Mouse (Mus musculus) c-Kit-positive CD71-negative TER-119-negative erythroid progenitor cells, embryonic 14.5 days (primary cell): ENCODE data around the gene Gcnt2.

Experiments used
- DNase-seq: peaks from one replicate; pipeline ENCODE4 v3.0.0-alpha.2; 2013; ENCODE audit warnings: low read depth

Gcnt2 gene

DNA sequence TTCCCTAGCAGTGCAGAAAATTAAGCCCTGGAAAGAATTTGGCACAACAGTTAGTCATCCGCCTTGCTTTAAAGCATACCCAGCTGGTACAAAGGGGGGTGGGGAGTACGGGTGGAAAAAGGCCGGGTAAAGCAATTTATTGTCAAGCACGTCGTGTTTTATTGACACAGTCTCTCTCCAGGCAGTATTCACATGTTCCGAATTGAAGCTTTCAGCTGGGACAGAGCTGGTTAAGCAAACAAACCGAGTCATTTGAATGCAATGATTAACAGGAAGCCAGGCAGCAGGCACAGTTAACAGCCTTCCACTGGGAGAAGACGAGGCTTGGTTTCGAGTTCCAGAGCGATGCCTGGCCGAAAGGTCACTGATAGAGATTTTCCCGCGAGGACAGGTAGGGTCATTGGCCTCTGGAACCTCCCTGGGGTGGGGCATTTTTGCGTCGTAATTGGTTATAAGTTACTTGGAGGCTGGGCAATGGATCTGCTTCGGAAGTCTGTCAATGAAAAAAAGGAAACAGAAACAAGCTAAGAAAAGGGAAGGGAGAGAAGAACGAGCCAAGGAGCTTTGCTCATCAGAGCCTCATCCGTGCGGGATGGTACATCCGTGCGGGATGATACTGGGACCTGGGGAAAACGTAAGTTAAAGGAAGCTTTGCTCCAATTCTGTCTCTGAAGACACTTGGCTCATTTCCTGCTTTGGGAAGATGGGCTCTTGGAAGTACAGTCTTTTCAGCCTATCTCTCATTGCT is at the start of gene Gcnt2:
Gene Gcnt2 (plus strand): TSS at position 103 of the 748 bp plus-strand sequence.
- no peak for DNase-seq

DNA sequence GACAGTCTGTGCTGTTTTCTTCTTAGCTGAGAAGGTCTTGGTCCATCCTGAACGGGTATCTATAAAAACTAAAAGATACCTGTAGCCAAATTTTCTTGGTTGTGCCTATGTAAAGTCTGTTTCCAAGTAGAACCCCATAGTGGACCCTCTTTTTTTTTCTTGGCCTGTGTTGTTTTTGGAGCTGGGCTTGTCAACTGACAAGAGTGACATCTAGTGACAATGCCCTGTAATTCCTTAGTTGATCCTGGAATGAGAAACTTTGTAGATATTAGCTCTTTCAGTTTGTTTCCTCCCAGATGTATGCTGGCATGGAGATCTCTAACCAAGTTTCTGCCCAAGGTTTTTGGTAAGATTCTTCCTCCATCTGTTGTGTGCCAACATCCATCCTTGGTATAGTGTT is 38.9 kb upstream of the Gcnt2 start:
- DNase-seq: no peak

DNA sequence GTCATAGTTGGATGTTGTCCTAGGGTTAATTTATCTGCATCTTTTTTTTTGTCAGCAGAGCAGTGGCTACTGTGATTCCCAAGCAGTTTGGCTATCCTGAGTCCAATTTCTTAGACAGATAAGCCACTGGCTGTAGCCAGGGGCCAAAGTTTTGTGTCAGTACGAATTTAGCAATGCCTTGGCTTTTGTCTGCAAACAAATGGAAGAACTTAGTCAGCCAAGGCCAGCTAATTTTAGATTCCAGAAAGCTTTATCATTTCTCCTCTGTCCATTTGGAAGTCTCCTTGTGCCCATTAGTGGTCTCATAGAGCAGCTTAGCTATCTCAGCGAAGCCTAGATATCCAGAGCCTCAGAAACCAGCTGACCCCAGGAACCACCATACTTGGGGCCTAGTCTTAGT is 37.6 kb upstream of the Gcnt2 start:
- DNase-seq: no peak

- DNase-seq: no peak
These were observed 18.3 kb upstream of the Gcnt2 start for GRCm38 (mm10) chr13:40841146-40841787.

DNA sequence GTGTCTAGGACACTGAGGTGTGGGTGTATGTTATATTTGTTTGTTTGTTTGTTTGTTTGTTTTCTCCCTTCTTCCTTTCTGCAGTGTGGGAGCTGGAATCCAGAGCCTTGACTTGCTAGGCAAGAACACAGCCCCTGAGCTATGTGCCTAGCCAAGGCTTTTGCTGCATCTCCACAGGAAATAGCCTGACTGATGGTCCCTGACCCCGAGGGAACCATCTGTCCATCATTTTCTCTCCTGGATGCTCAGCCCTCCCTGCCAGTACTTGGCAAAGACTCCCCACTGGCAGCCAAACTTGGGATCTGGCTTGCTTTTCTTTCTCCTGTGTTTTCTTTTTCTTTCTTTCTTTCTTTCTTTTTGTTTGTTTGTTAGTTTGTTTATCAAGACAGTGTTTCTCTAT is 17.4 kb upstream of the Gcnt2 start:
- no peak for DNase-seq

DNA sequence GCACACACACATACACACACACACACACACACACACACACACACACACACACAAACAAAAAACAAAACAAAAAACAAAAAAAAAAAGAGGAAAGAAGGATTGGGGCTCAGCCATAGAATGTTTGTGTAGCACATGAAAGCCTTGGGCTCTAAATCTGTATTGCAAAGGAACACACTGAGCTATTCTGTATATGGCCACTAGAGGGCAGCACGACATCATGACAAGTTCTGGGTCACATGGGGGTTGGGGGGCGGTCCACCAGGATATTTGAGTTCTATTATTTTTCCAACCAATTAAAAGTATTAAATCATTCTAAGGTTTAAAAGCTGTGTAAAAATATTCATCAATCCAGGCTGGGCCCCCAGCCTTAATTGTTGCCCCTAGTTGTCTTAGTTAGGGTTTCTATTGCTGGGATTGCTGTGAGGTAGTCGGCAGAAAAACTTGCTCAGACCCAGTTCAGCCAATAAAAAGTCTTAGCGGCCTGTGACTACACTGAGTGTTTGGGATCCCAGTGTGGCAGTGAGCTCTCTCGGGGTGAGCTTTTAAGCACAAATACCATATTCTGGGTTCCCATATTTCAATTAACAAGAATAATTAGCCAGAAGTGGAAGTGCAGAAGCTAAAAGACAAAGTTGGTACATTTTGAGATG is 16.0 kb upstream of the Gcnt2 start:
- peak; percentile 67 for DNase-seq

GRCm38 (mm10) chr13:40844144-40844543 is 15.4 kb upstream of the Gcnt2 start:
- no peak for DNase-seq

DNA sequence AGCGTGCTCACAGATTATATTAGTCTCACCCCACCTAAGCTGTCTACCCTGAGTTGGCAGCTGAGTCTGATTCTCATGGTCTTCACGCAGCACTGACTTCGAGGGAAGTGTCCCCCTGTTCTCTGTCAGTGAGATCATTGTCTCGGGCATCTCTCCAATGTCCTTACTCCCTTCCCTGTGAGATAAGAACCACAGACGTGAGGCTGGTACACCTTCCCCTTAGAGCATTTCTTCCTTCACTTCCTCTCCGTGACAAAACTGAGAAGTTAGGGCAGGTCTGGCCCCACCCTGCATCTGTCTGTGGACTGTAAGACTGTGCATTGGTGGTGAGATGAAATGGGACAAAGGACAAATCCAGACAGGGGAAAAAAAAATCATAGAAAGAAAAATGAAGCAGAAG is 13.6 kb upstream of the Gcnt2 start:
- no peak for DNase-seq

- no peak for DNase-seq
These were observed 13.2 kb upstream of the Gcnt2 start for GRCm38 (mm10) chr13:40846375-40846774.

DNA sequence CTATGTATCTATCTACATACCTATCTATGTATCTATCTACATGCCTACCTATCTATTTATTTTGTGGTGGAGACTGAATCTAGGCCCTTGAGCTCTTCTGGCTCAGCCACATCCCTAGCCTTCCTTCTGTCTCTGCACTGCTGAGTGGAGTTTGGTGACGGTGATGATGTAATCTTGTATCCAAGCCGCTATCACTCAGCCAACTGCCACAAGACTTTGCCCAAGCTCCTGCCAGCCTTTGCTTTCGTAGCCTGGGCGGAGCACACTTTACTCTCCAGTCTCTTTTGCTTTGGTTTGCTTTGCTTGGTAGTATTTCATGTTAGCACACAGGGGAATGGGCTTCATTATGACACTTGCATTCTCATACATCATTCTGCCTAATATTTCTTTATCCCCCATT is 11.7 kb upstream of the Gcnt2 start:
- DNase-seq: no peak

DNA sequence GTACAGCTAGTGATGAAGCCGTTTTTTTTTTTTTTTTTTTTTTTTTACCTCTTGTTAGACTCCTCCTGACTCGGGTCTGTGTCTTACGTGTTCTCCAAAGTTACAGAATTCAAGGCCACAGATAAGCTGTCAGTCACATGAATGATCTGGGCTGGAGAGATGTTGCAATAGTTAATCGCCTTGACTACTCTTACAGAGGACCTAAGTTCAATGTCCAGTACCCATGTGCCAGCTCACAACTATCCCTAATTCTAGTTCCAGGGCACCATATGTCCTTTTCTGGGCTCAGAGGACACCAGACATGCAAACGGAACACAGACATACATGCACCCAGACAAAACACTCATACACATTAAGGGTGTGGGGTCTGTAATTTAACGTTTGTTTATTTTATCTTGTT is 8.9 kb upstream of the Gcnt2 start:
- DNase-seq: no peak

- DNase-seq: no peak
These were observed 8.3 kb upstream of the Gcnt2 start for GRCm38 (mm10) chr13:40851281-40851680.

DNA sequence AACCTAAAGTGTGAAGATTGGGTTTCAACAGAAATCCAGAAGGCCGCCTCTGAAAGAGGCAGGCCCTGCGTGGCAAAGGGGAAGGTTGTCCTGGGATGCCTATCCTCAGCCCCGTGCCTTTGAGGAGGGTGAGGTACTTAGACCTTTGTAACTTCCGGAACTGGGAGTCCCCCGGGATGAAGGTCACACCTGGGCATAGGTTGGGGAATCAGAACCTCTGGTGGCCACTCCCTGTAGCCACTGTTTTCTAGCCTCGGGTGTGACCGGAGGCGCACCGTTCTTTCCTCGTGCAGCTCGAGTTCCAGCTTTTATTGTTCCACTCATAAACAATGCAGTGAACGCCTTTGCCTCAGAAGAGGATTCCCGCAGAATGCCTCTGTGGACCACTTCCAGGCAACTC is 7.6 kb upstream of the Gcnt2 start:
- no peak for DNase-seq

GRCm38 (mm10) chr13:40852791-40853190 is 6.8 kb upstream of the Gcnt2 start:
- DNase-seq: no peak

DNA sequence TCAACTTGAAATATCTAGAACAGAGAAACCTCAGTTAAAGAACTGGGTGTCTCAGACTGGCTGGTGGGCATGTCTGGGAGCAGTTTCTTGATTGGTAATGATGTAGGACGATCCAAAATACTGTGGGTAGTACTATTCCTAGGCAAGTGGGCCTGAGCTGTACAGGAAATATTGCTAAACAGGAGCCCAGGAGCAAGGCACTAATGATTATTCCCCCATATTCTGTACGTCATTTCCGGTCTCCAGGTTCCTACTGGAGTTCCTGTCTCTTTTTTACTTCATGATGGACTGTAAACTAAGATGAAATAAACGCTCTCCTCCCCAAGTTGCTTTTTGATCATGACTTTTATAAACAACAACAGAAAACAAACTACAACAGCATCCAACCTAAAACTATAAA is 5.7 kb upstream of the Gcnt2 start:
- DNase-seq: no peak

GRCm38 (mm10) chr13:40854451-40855058 is 5.0 kb upstream of the Gcnt2 start:
- DNase-seq: no peak

DNA sequence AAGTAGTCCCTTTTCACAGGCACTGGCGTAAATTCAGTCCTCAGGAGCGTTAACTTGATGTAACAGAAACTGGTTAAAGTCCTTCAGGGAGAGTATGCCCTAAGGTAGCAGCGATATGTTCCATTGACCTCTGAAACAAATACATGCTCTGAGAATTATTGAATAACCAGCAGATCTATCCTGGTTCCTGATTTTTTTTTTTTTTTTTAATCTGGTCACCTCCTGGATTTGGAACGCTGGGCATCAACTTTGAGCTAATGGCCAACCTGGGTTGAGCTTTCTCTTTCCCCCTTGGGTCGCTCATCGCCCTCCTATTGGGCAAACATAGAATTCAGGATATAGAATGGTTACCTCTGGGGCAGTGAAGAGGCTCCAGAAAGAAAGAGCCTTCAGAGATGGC is 4.3 kb upstream of the Gcnt2 start:
- DNase-seq: no peak

DNA sequence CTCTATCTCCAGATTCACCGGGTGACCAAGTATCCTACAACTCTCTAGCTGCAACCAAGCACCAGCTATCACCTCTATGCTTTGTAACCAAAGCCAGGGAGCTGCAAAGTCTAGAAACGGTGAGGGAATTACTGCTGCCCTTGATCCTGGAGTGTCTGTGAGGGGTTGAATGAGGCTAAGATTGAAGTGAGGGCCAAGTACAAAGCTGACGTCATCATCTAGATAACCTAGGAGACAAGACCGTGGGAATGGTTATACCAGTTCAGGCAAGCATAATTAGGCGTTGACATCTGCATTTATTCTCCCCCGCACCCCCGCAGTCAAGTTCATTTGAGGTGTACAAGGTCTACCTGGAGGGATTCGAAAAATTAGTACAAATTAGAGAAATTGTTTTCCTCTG is 2.8 kb upstream of the Gcnt2 start:
- no peak for DNase-seq

DNA sequence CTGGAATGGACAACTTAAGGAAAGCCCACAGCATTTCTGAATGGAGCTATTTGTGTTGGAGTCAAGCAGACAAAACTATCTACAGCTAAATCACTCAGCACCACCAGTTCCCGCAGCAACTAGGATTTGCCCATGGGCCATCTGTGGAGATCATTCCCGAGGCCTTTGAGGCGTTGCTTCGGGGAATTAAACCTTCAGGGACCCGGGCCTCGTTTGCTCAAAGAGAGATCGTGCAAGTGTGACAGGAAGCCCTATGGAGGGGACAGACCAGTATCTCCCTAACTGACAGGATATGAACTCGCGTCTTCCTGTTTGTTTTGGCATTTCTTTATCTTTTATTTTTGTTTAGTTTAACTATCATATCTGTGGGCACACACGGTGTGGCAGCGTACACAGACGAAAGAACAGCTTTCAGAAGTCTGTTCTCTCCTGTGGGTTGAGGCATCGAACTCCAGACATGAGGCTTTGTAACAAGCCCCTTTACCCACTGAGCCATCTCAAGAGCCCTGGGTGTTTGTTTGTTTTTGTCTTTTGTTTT is 2.2 kb upstream of the Gcnt2 start:
- no peak for DNase-seq

- DNase-seq: no peak
These were observed 329 bp upstream of the Gcnt2 start for GRCm38 (mm10) chr13:40859225-40859624.

DNA sequence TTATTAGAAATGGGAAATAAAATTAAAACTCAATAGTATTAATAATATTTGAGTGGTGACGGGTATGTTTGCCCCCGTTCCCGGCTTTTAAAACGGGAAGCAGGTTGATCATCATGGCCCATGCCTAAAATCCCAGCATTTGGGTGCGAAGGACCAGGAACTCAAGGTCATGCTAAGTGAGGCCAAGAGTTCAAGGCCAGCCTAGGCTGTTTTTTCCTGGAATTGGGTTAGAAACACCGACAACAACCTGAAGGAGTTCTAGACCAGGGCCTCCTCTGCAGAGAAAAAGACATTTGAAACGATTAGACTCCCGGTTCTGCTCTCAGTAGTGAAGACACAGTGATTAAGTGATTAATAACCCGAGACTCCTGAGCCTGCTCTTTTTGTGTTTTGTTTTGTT is 3.5 kb downstream of the Gcnt2 start:
- no peak for DNase-seq

DNA sequence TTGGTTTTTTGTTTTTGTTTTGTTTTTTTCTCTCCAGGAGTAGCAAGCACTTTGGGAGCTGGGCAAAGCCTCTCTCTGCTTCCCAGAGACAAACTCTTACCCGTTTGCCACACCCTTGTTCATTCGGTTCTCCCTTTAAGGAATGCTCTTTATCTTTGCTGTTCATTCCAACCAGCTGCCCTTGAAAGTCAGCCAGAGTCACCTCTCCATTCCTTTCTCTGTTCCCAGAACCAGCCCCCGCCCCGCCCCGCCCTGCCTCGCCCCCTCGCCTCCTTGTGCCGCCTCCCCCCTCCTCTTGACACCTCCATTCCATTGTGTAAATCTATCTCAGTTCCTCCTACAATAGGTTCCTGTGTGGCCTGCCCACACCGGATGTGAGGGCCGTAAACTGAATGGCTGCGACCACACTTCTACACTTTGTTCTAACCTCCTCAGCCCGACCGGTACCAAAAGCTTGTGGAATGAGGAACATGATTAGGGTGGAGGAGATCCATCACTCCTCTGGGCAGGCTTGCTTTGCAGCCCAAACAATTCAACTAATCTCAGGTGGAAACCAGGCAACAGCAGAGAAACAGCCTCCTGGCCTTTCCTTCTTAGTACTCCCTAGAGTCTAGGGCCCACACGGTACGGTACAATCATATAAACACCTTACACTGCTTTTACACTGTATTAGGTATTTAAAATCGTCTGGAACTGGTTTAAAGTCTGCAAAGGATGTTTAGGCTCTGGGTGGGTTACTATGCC is 9.5 kb downstream of the Gcnt2 start:
- peak; percentile 50 for DNase-seq
